Mouse (Mus musculus) stomach, postnatal 0 days (tissue): ENCODE measurements around the gene Krt28.

Experiments used
- CTCF ChIP-seq: IDR thresholded peaks from 2 replicates; pipeline ENCODE4 v1.5.1; 2016; ENCODE audit warnings: antibody characterized with exemption, low read depth, mild to moderate bottlenecking, moderate library complexity
- EP300 ChIP-seq: optimal IDR thresholded peaks from 2 replicates; pipeline ENCODE3; 2016; ENCODE audit warnings: antibody characterized with exemption

DNA sequence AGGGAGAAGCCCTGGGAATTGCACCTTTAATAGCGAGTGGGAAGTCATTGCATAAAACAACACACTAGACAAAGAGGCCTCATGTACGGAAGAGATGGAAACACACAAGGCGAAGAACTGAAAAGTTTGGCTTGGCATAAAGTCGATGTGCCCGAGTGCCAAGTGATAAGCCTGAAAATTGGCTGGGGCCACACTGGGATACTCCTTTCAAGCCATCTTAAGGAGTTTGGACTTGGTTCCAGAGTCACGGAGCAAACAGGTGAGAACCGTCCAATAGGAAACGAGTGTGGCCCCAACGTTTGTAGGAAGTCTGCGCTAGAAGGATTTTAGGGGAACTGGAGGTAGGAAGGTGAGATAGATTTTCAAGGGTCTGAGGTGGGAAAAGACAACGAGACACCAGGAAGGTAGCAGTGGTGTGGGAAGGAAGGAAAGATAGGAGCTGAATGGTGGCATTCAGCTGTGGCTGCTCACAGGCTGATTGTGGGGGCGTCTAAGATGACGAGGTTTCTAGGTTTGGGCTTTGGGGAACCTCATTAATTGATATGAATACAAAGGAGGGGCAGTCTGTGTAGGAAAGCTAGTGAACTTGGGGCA is 25.4 kb upstream of the Krt28 start:
- no peak for TF ChIP-seq EP300
- TF ChIP-seq CTCF: no peak
